In genomic region chr16:72663351-72664232, GRCm38 (mm10) we compare ENCODE assay signal across 8 mouse cellular contexts.
DNase-seq lines count a peak whose midpoint lies in the region; ATAC-seq lines count a peak whose summit lies in the region.

No protein-coding gene starts in this region.

- H3K27me3 ChIP-seq in intestine, embryonic 15.5 days (replicated peaks): no peaks in the 10 kb centered on the region

- peak; percentile 79 to 91 for DNase-seq in adrenal gland, adult (ENCODE audit: inconsistent age in 2 of 2, low spot score in 1 of 2)
- peak; percentile 58 for DNase-seq in embryo, embryonic 10.5 days (ENCODE audit: low spot score)
- peak; percentile 43 to 65 for DNase-seq in gastrocnemius, postnatal 4 days (ENCODE audit: low spot score in 2 of 2)
- DNase-seq in left cerebral cortex, adult 9 months (ENCODE audit: low spot score in 2 of 2): peak; percentile 16 to 47
- peak; percentile 48 for DNase-seq in right cerebral cortex, postnatal 14 days

- H3K4me1 ChIP-seq in intestine, embryonic 15.5 days (replicated peaks): no peaks in the 10 kb centered on the region

- peak; percentile 92 for ATAC-seq in intestine, embryonic 15.5 days
- ATAC-seq in megakaryocyte, adult 5-6 weeks (ENCODE audit: poor library complexity, severe bottlenecking): peak; percentile 12; the same call in 1 of the 2 replicates
- ATAC-seq in erythroid progenitor cell, adult 5-6 weeks (replicated peaks; ENCODE audit: low FRiP score, poor library complexity, severe bottlenecking): no peak

- H3K4me2 ChIP-seq in intestine, embryonic 15.5 days (replicated peaks): peak overlapping the region; percentile 89

- H3K9ac ChIP-seq in intestine, embryonic 15.5 days: peak overlapping the region; percentile 69

- 0% methylated on average over 55 of the region's 55 CpGs for WGBS in intestine, embryonic 15.5 days

- H3K4me3 ChIP-seq in intestine, embryonic 15.5 days (replicated peaks): peak overlapping the region; percentile 76

- H3K36me3 ChIP-seq in intestine, embryonic 15.5 days: no peaks in the 10 kb centered on the region

- H3K9me3 ChIP-seq in intestine, embryonic 15.5 days: no peaks in the 10 kb centered on the region

- H3K27ac ChIP-seq in intestine, embryonic 15.5 days: peak overlapping the region; percentile 96

Comparison
In these comparisons a context has a peak if more than half of its experiments do, and no peak if none do; other contexts are left out.
1. DNase-seq: peak in every context shown above with its lines; median percentile 85 in adrenal gland, adult; 58 in embryo, embryonic 10.5 days; 54 in gastrocnemius, postnatal 4 days; 48 in right cerebral cortex, postnatal 14 days; 32 in left cerebral cortex, adult 9 months.